Mouse (Mus musculus) midbrain, embryonic 13.5 days (tissue): ENCODE results near the gene Smg7. TPM values are rescaled to one million over a fixed set of nuclear protein-coding genes. Genes with fewer than 3 reads are reported as not detected.

Source experiments
- ATAC-seq: fragments of 200-750 bp; cut with Nextera tagmentation; 2 replicates; pipeline ENCODE4 v1.8.0; 2017; ENCODE audit warnings: mild to moderate bottlenecking, moderate TSS enrichment, moderate library complexity
- H3K27ac ChIP-seq: fragments of 300-500 bp; sonication (generic); 2 replicates; pipeline ENCODE4 v1.5.1; 2015; ENCODE audit warnings: inconsistent platforms, mild to moderate bottlenecking, moderate library complexity
- H3K27me3 ChIP-seq: fragments of 300-500 bp; sonication (generic); 2 replicates; pipeline ENCODE4 v1.6.1; 2015; ENCODE audit warnings: mild to moderate bottlenecking, inconsistent platforms
- H3K36me3 ChIP-seq: fragments of 300-500 bp; sonication (generic); 2 replicates; pipeline ENCODE4 v1.6.1; 2015; ENCODE audit warnings: mild to moderate bottlenecking, inconsistent platforms
- H3K4me1 ChIP-seq: fragments of 300-500 bp; sonication (generic); replicated peaks from 2 replicates; pipeline ENCODE4 v1.6.1; 2015; ENCODE audit warnings: inconsistent platforms
- H3K4me2 ChIP-seq: fragments of 300-500 bp; sonication (generic); replicated peaks from 2 replicates; pipeline ENCODE4 v1.6.1; 2015; ENCODE audit warnings: moderate library complexity, mild to moderate bottlenecking, inconsistent platforms
- H3K4me3 ChIP-seq: fragments of 300-500 bp; sonication (generic); replicated peaks from 2 replicates; pipeline ENCODE4 v1.5.1; 2015; ENCODE audit warnings: mild to moderate bottlenecking, inconsistent platforms
- H3K9ac ChIP-seq: fragments of 300-500 bp; sonication (generic); replicated peaks from 2 replicates; pipeline ENCODE4 v1.6.1; 2015; ENCODE audit warnings: mild to moderate bottlenecking, inconsistent platforms
- H3K9me3 ChIP-seq: fragments of 300-500 bp; sonication (generic); 2 replicates; pipeline ENCODE4 v1.6.1; 2016; ENCODE audit warnings: mild to moderate bottlenecking, inconsistent platforms
- WGBS: fragments of 180-500 bp; shearing (Covaris S2); methylation state at CpG from one replicate; pipeline ENCODE4 v1.1.7; 2015; 5-methylcytosine and 5-hydroxymethylcytosine counted together
- polyA plus RNA-seq: library from polyadenylated mRNA; unstranded; fragments of >200 nt; fragmentation: Nextera tagmentation; extraction: Ambion mirVana; gene quantifications from 2 replicates; pipeline ENCODE4 v1.2.1, GENCODE M21; 2015

Smg7 gene
- polyA plus RNA-seq, 1 experiment from 2014 or later: 36.9 TPM

DNA sequence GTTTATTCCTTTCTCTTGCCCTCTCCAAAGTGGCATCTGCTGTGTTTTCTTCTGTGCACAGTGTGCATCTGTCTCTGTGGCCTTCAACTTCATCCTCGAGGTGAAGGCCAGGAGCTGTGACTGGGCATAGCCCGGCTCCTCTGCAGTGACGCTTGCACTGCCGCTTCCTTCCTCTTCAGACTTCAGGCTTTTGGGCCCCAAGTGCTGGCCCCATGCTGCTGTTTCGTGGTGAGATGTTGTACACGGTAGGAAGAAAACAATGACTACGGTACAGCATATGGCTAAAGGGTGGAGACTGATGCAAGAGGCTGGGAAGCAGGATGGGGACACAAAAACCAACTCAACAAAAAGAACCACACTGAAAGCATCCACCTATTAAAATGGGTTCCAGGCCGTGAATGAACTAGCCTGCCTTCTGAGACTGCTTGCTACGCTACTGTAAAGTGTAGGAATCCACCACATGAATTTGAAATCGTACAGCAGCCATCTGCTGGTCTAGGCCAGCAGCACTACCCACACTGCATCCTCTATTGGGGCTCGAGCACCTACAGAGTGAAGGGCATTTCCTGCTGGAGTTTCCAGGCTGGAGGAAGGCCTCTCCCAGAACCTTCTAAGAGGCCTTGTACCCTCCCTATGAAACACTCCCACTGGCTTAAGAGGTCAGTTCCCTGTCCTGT, 64.3 kb downstream of the Smg7 start:
- no peak overlapping the region for H3K27ac ChIP-seq
- no peak overlapping the region for H3K4me3 ChIP-seq
- H3K36me3 ChIP-seq: peaks cover 66% of the 10 kb centered on the region
- H3K9me3 ChIP-seq: no peaks in the 10 kb centered on the region
- no peaks in the 10 kb centered on the region for H3K4me1 ChIP-seq
- no peak for ATAC-seq
- WGBS: 86% methylated on average over 11 of the region's 11 CpGs
- no peaks in the 10 kb centered on the region for H3K27me3 ChIP-seq
- H3K9ac ChIP-seq: no peak overlapping the region
- H3K4me2 ChIP-seq: no peak overlapping the region

DNA sequence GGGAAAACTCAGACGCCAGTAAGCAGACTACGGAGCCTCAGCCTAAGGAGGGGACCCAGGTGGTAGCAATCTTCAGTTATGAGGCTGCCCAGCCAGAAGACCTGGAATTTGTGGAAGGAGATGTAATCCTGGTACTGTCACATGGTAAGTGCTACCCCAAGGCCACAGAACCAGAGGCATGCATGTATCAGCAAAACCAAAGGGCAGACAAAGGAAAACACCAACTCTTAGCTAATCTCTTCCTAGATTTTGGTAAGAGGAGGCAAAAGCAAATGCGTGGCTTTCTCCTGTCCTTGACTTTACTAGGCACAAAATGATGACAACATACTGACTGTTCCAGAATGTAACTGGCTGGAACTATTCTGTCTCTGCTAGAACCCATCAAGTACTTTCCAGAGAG, 67.4 kb downstream of the Smg7 start:
- Histone ChIP-seq H3K36me3 (peaks cover 45% of the 10 kb centered on the region), H3K9ac (no peak overlapping the region), H3K27ac (no peak overlapping the region), H3K4me3 (no peak overlapping the region), H3K4me1 (no peaks in the 10 kb centered on the region), H3K4me2 (no peak overlapping the region), H3K27me3 (no peaks in the 10 kb centered on the region), H3K9me3 (no peaks in the 10 kb centered on the region)
- ATAC-seq: no peak
- WGBS: 96% methylated on average over 3 of the region's 3 CpGs

DNA sequence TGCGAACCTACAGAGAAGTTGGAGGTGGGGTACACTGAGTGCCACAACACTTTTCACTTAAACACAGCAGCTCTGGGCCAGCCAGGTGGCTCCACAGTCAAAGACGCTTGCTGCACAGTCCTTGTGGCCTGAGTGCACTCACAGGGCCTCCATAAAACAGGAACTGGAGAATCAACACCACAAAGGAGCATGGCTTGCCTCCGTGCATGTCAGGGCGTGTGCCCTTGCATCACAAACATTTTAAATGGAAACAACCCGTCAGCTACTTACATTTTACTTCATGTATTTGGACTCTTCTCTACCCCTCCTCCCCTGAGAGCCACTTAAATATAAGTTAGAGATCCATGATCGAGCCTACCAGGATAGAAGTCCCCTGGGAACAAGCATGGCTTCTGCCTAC, 70.1 kb downstream of the Smg7 start:
- no peak for ATAC-seq
- Histone ChIP-seq H3K9ac (no peak overlapping the region), H3K36me3 (peaks cover 22% of the 10 kb centered on the region), H3K4me3 (no peak overlapping the region), H3K4me1 (no peaks in the 10 kb centered on the region), H3K27ac (no peak overlapping the region), H3K4me2 (no peak overlapping the region), H3K27me3 (no peaks in the 10 kb centered on the region), H3K9me3 (no peaks in the 10 kb centered on the region)
- 91% methylated on average over 6 of the region's 6 CpGs for WGBS

DNA sequence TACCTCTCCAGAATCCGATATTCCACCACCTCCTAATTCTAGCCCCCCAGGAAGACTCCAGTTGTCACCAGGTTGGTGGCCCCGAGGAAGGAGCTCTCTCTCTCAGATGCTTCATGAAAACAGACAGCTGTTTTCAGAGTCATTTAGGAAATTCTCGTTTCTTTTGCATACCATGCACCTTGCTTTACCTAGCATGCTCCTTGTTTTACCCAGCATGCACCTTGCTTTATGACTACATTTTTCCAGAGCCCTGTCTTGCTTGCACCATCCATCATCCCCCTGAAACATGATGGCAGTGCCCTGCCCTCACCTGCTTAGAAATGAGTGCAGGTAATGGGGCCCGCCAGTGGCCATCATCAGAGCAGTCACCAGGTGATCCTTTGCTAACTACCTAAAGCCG, 70.8 kb downstream of the Smg7 start:
- Histone ChIP-seq H3K4me2 (no peak overlapping the region), H3K9ac (no peak overlapping the region), H3K4me1 (no peaks in the 10 kb centered on the region), H3K9me3 (no peaks in the 10 kb centered on the region), H3K36me3 (peaks cover 15% of the 10 kb centered on the region), H3K4me3 (no peak overlapping the region), H3K27me3 (no peaks in the 10 kb centered on the region), H3K27ac (no peak overlapping the region)
- 82% methylated on average over 5 of the region's 5 CpGs for WGBS
- no peak for ATAC-seq

DNA sequence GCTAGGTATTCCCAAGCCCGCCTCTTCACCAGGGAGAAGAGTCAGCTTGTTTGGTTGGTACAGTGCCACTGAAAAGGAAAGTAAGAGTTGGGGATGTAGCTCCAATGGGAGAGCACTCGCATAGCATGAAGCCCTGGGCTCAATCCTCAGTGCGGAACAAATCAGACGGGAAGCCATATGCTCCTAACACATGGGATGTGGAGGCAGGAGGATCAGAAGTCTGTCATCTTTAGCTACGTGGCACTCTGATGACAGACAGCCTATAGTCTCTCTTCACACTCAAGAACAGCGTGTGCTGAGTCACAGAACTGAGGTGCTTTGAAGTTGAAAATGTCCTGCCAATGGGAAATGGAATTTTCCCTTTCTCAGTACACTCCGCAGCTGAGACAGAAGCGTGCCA, 71.4 kb downstream of the Smg7 start:
- H3K27ac ChIP-seq: no peak overlapping the region
- H3K4me2 ChIP-seq: no peak overlapping the region
- H3K27me3 ChIP-seq: no peaks in the 10 kb centered on the region
- 85% methylated on average over 8 of the region's 8 CpGs for WGBS
- ATAC-seq: 0 out of 2 replicates have a peak, but pooled peaks have one; percentile 15
- no peak overlapping the region for H3K9ac ChIP-seq
- peaks cover 9% of the 10 kb centered on the region for H3K36me3 ChIP-seq
- H3K9me3 ChIP-seq: no peaks in the 10 kb centered on the region
- H3K4me1 ChIP-seq: no peaks in the 10 kb centered on the region
- no peak overlapping the region for H3K4me3 ChIP-seq

DNA sequence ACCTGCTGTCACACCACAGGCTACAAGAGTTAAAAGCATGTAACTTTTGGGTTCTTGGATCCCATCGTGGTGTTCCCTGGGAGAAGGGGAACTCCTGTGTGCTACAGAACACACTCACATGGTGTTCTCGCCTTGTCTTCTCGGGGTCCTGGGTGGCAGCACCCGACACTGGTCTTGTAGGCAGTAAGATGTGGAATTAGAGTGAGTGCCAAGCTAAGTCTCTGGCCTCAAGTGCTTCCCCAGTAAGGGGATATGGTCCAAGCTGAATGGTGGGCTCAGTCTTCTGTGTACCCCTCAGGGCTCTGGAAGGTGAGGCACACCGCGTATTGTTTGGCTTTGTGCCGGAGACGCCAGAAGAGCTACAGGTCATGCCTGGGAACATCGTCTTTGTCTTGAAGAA, 72.4 kb downstream of the Smg7 start:
- no peaks in the 10 kb centered on the region for H3K27me3 ChIP-seq
- 0 out of 2 replicates have a peak, but pooled peaks cover 3% of the 10 kb centered on the region for H3K36me3 ChIP-seq
- no peak overlapping the region for H3K4me3 ChIP-seq
- no peaks in the 10 kb centered on the region for H3K9me3 ChIP-seq
- no peak for ATAC-seq
- no peaks in the 10 kb centered on the region for H3K4me1 ChIP-seq
- H3K27ac ChIP-seq: no peak overlapping the region
- 95% methylated on average over 9 of the region's 9 CpGs for WGBS
- no peak overlapping the region for H3K4me2 ChIP-seq
- H3K9ac ChIP-seq: no peak overlapping the region

DNA sequence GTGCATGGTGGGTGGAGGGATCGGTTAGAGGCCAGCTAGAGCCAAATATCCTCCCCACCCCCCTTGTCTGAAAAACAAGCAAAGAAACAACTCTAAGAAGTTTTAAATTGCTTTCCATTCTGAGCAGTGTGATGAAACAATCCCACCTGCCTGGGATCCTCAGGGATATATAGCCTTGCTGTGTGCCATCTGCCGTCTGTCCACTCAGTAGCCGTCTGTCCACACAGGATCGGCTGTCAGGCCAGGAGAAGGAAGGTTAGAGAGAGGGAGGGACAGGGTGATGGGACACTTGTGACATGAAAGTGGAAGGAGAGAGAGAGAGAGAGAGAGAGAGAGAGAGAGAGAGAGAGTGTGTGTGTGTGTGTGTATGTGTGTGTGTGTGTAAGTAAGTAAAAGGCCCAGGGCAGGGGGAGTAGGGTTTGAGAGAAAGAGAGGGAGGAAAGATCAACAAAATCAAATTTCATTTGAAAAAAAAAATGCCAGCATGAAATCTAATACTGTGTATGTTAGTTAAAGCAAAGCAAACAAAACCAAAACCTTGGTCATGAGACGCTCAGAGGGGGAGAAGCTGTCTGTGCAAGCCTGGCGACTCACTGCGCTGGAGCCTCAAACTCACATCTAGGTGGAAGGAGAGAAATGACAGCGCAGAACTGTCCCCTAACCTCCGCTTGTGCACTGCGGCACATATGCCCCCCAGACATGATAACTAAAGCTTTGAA, 73.7 kb downstream of the Smg7 start:
- no peak overlapping the region for H3K9ac ChIP-seq
- no peak overlapping the region for H3K4me2 ChIP-seq
- no peak overlapping the region for H3K27ac ChIP-seq
- no peaks in the 10 kb centered on the region for H3K9me3 ChIP-seq
- WGBS: 89% methylated on average over 10 of the region's 10 CpGs
- no peaks in the 10 kb centered on the region for H3K4me1 ChIP-seq
- no peaks in the 10 kb centered on the region for H3K27me3 ChIP-seq
- ATAC-seq: no peak
- 0 out of 2 replicates have a peak, but pooled peaks cover 2% of the 10 kb centered on the region for H3K36me3 ChIP-seq
- no peak overlapping the region for H3K4me3 ChIP-seq

DNA sequence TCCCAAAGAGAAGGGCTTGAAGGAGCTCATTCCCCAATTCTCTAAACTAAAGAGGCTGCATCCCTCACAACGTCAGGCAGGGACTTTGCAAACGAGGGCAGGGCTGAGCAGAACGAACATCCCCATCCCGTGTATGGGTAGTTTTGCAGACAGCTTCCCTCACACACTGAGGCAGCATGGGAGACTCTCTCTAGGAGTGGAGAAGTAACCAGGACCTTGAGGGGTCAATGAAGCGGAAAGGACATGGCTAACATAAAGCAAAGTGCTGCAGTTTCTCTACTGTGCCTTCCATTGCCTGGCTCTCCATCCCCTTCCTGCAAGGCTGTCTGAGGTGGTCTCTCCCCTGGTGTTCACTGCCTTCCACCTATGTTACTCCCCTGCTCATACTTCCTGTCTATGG, 74.3 kb downstream of the Smg7 start:
- Histone ChIP-seq H3K4me2 (no peak overlapping the region), H3K4me3 (no peak overlapping the region), H3K27me3 (no peaks in the 10 kb centered on the region), H3K9ac (no peak overlapping the region), H3K36me3 (0 out of 2 replicates have a peak, but pooled peaks cover 2% of the 10 kb centered on the region), H3K27ac (no peak overlapping the region), H3K9me3 (no peaks in the 10 kb centered on the region), H3K4me1 (no peaks in the 10 kb centered on the region)
- 87% methylated on average over 5 of the region's 5 CpGs for whole genome bisulfite sequencing
- ATAC-seq: no peak

DNA sequence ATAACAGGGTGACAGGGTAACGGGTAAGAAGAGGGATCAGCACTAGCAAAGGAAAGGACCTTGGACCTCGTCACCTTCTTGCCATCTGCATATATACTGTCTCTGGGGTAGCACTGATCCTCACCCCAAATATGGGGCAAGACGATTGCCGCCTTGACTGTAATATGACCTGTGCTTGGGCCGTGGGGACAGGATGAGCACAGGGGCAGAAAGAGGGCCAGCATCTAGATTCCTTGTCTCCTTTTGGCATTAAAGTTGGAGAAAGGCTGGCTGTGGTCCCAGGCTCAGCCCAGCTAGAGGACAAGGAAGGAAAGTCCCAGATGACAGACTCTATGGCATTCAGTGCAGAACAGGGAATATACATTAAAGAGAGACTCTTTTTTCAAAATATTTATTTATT, 76.0 kb downstream of the Smg7 start:
- no peaks in the 10 kb centered on the region for H3K9me3 ChIP-seq
- H3K9ac ChIP-seq: no peak overlapping the region
- 87% methylated on average over 5 of the region's 5 CpGs for WGBS
- H3K27me3 ChIP-seq: no peaks in the 10 kb centered on the region
- ATAC-seq: no peak
- no peaks in the 10 kb centered on the region for H3K36me3 ChIP-seq
- no peak overlapping the region for H3K4me3 ChIP-seq
- H3K4me1 ChIP-seq: no peaks in the 10 kb centered on the region
- H3K4me2 ChIP-seq: no peak overlapping the region
- no peak overlapping the region for H3K27ac ChIP-seq

DNA sequence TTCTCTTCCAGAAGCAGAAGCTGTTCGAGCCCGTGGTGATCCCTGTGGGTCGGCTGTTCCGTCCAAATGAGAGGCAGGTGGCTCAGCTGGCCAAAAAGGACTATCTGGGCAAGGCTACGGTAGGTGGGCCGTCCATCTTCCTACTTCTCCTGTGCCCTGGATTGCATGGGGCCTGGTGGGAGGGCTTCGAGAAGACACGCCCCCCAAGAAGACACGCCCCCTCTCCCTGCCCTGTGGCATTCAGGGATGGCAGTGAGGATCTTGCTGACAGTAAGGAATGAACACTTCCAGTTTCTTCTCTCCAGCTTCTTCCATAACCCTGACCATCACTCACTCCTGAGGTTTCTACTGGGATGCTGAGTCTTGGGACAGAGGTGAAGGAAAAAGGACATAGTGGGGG, 78.2 kb downstream of the Smg7 start:
- no peaks in the 10 kb centered on the region for H3K36me3 ChIP-seq
- H3K4me3 ChIP-seq: no peak overlapping the region
- H3K9ac ChIP-seq: no peak overlapping the region
- no peak for ATAC-seq
- no peaks in the 10 kb centered on the region for H3K9me3 ChIP-seq
- 69% methylated on average over 9 of the region's 9 CpGs for WGBS
- no peaks in the 10 kb centered on the region for H3K4me1 ChIP-seq
- H3K27ac ChIP-seq: no peak overlapping the region
- H3K27me3 ChIP-seq: no peaks in the 10 kb centered on the region
- H3K4me2 ChIP-seq: no peak overlapping the region

DNA sequence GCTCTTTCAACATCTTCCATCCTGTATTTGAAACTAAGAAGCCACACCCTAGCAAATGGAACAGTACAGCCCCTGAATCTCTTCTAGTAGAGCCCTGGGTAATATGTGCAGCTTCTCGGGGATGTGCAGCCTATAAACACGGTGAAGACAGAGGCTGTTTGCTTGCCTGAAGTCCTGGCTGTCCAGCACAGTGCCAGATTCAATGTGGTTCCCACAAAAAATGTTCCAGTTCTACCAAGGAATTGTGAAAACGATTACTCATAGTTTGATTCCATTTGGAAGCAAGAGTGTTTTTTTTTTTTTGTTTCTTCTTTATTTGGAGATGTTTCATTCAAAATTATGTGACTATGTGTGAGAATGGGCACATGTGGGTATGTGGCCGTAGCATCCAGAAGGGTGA, 80.7 kb downstream of the Smg7 start:
- Histone ChIP-seq H3K4me2 (no peak overlapping the region), H3K4me1 (peaks cover 16% of the 10 kb centered on the region), H3K4me3 (no peak overlapping the region), H3K27me3 (no peaks in the 10 kb centered on the region), H3K9me3 (no peaks in the 10 kb centered on the region), H3K9ac (no peak overlapping the region), H3K27ac (no peak overlapping the region), H3K36me3 (no peaks in the 10 kb centered on the region)
- ATAC-seq: no peak
- WGBS: 88% methylated on average over 4 of the region's 4 CpGs

DNA sequence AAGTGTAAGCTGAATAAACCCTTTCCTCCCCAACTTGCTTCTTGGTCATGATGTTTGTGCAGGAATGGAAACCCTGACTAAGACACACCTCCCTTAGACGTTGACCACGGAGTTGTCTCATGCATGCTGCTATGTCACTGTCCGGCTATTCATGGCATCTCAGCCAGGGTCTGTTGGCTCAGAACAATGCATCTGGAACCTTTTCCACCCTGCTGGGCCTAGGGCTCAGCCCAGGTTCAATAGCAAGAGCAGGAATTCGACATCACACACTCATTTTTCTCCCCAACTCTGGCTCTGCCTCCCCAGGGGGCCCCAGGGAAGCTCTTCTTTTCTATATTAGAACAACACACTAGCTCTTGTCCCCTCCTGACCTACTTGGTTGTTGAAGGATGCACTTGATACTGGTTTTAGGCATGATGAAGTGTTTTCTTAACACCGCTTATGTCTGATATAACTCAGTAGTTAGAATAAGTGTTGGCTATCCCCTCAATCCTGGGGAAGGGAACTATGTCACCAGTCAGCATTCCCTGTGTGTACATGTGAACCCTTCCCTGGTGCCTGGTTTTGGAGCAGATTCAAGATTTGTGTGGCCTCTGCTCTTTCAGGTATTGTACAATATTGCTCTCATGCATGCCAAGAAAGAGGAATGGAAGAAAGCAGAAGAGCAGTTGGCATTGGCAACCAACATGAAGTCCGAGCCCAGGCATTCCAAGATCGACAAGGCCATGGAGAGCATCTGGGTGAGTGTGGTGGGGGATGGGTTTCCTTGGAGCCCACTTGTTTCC, 81.3 kb downstream of the Smg7 start:
- 76% methylated on average over 7 of the region's 7 CpGs for WGBS

More for the DNA sequence above, 81.3 kb downstream of the Smg7 start:
- no peak overlapping the region for H3K27ac ChIP-seq
- no peaks in the 10 kb centered on the region for H3K9me3 ChIP-seq
- peaks cover 22% of the 10 kb centered on the region for H3K4me1 ChIP-seq
- H3K4me3 ChIP-seq: no peak overlapping the region
- H3K9ac ChIP-seq: no peak overlapping the region
- H3K36me3 ChIP-seq: no peaks in the 10 kb centered on the region
- ATAC-seq: no peak
- H3K4me2 ChIP-seq: no peak overlapping the region
- H3K27me3 ChIP-seq: no peaks in the 10 kb centered on the region
